Comparison of ENCODE assay signal across 8 mouse cellular contexts in genomic region chr12:76367096-76367995, GRCm38 (mm10). TPM values are rescaled to one million over a fixed set of nuclear protein-coding genes. Genes with fewer than 3 reads are reported as not detected.
A peak's percentile ranks its signal among the peaks of the same experiment; 100 is the strongest.
DNase-seq lines count a peak whose midpoint lies in the region; ATAC-seq and TF ChIP-seq lines count a peak whose summit lies in the region.

No protein-coding gene starts in this region.

- WGBS in lung, embryonic 16.5 days = 20% methylated on average over 14 of the region's 14 CpGs
- WGBS in embryonic facial prominence, embryonic 14.5 days = 21% methylated on average over 14 of the region's 14 CpGs
- WGBS in liver, embryonic 15.5 days (ENCODE audit: insufficient replicate concordance) = 17% methylated on average over 14 of the region's 14 CpGs
- WGBS in stomach, postnatal 0 days = 28% methylated on average over 14 of the region's 14 CpGs

- H3K4me3 ChIP-seq in lung, embryonic 16.5 days (ENCODE audit: low read length) = peak overlapping the region; percentile 4
- H3K4me3 ChIP-seq in embryonic facial prominence, embryonic 14.5 days (ENCODE audit: low read depth, low read length) = peak overlapping the region; percentile 99
- peak overlapping the region; percentile 97 for H3K4me3 ChIP-seq in liver, embryonic 15.5 days (replicated peaks)
- peak overlapping the region; percentile 10; the same call in 1 of the 2 replicates for H3K4me3 ChIP-seq in stomach, postnatal 0 days (ENCODE audit: low read depth, low read length)

- peak overlapping the region; percentile 38; the same call in 1 of the 2 replicates for H3K9ac ChIP-seq in lung, embryonic 16.5 days (ENCODE audit: low read length)
- peak overlapping the region; percentile 99 for H3K9ac ChIP-seq in embryonic facial prominence, embryonic 14.5 days (ENCODE audit: low read depth, low read length)
- H3K9ac ChIP-seq in liver, embryonic 15.5 days = peak overlapping the region; percentile 98
- H3K9ac ChIP-seq in stomach, postnatal 0 days (ENCODE audit: low read length) = peak overlapping the region; percentile 51; the same call in 1 of the 2 replicates

- ATAC-seq in lung, embryonic 16.5 days (ENCODE audit: low read depth) = no peak
- ATAC-seq in embryonic facial prominence, embryonic 14.5 days (ENCODE audit: low read depth) = no peak
- no peak for ATAC-seq in liver, embryonic 15.5 days (ENCODE audit: insufficient read depth)
- ATAC-seq in stomach, postnatal 0 days (ENCODE audit: low FRiP score, low TSS enrichment) = no peak

- no peak for TF ChIP-seq CTCF in stomach, postnatal 0 days (IDR thresholded peaks at IDR 0.05; ENCODE audit: low read depth)

- H3K9me3 ChIP-seq in lung, embryonic 16.5 days (ENCODE audit: control insufficient read depth, low read length) = no peaks in the 10 kb centered on the region
- no peaks in the 10 kb centered on the region for H3K9me3 ChIP-seq in embryonic facial prominence, embryonic 14.5 days (ENCODE audit: control insufficient read depth, low read length)
- H3K9me3 ChIP-seq in liver, embryonic 15.5 days (replicated peaks) = no peaks in the 10 kb centered on the region
- H3K9me3 ChIP-seq in stomach, postnatal 0 days (ENCODE audit: control insufficient read depth, low read length) = no peaks in the 10 kb centered on the region

- TF ChIP-seq EP300 in stomach, postnatal 0 days (optimal IDR thresholded peaks at IDR 0.05) = no peak

- peak overlapping the region; percentile 85 for H3K4me2 ChIP-seq in lung, embryonic 16.5 days (ENCODE audit: low read depth, low read length)
- peak overlapping the region; percentile 82 for H3K4me2 ChIP-seq in embryonic facial prominence, embryonic 14.5 days (ENCODE audit: low read depth, low read length)
- peak overlapping the region; percentile 96 for H3K4me2 ChIP-seq in liver, embryonic 15.5 days
- peak overlapping the region; percentile 18 for H3K4me2 ChIP-seq in stomach, postnatal 0 days (replicated peaks; ENCODE audit: low read depth)

- H3K36me3 ChIP-seq in lung, embryonic 16.5 days (ENCODE audit: control insufficient read depth, insufficient read depth, low read length) = no peaks in the 10 kb centered on the region
- no peaks in the 10 kb centered on the region for H3K36me3 ChIP-seq in embryonic facial prominence, embryonic 14.5 days (ENCODE audit: control insufficient read depth, insufficient read depth, low read length)
- no peaks in the 10 kb centered on the region for H3K36me3 ChIP-seq in liver, embryonic 15.5 days (replicated peaks)
- H3K36me3 ChIP-seq in stomach, postnatal 0 days (ENCODE audit: control insufficient read depth, insufficient read depth, low read length) = no peaks in the 10 kb centered on the region

- no peak for DNase-seq in lung, postnatal 14 days
- DNase-seq in adrenal gland, postnatal 14 days = peak; percentile 55
- peak; percentile 65 for DNase-seq in embryonic facial prominence, embryonic 14.5 days (ENCODE audit: low spot score)
- DNase-seq in induced T-regulatory cell, adult 2 months (ENCODE audit: low read depth) = peak; percentile 80
- DNase-seq in stomach, postnatal 0 days (ENCODE audit: low spot score) = no peak
- no peak for DNase-seq in right cerebral cortex, postnatal 25 days

- H3K27me3 ChIP-seq in lung, embryonic 16.5 days (ENCODE audit: control insufficient read depth, insufficient read depth, low read depth, low read length) = no peaks in the 10 kb centered on the region
- H3K27me3 ChIP-seq in embryonic facial prominence, embryonic 14.5 days (replicated peaks; ENCODE audit: control insufficient read depth, insufficient read depth, low read length) = no peaks in the 10 kb centered on the region
- H3K27me3 ChIP-seq in liver, embryonic 15.5 days = no peaks in the 10 kb centered on the region
- H3K27me3 ChIP-seq in stomach, postnatal 0 days (ENCODE audit: control insufficient read depth, insufficient read depth, low read length) = no peaks in the 10 kb centered on the region

- no peak overlapping the region; the same call in 1 of the 2 replicates for H3K27ac ChIP-seq in lung, embryonic 16.5 days (ENCODE audit: low read length)
- peak overlapping the region; percentile 35; the same call in 1 of the 2 replicates for H3K27ac ChIP-seq in embryonic facial prominence, embryonic 14.5 days (replicated peaks; ENCODE audit: low read depth, low read length)
- peak overlapping the region; percentile 95 for H3K27ac ChIP-seq in liver, embryonic 15.5 days (replicated peaks)
- no peak overlapping the region for H3K27ac ChIP-seq in stomach, postnatal 0 days (replicated peaks)

- H3K4me1 ChIP-seq in lung, embryonic 16.5 days (replicated peaks; ENCODE audit: control insufficient read depth, insufficient read depth, low read length) = peaks cover 28% of the 10 kb centered on the region
- H3K4me1 ChIP-seq in embryonic facial prominence, embryonic 14.5 days (ENCODE audit: control insufficient read depth, insufficient read depth, low read length) = peaks cover 23% of the 10 kb centered on the region
- H3K4me1 ChIP-seq in liver, embryonic 15.5 days (replicated peaks) = peaks cover 73% of the 10 kb centered on the region
- H3K4me1 ChIP-seq in stomach, postnatal 0 days (replicated peaks; ENCODE audit: control insufficient read depth, insufficient read depth) = 0 out of 2 replicates have a peak, but pooled peaks cover 2% of the 10 kb centered on the region

RNA-seq across cellular contexts. Expression of gene Zbtb25, which starts 2.1 kb away (rescaled TPM):
- polyA plus RNA-seq in lung, embryonic 16.5 days (2015; fragmentation: Nextera tagmentation; extraction: Ambion mirVana) = 14.6 and 16.9 TPM in 2 replicates
- 7.3 and 9.1 TPM in 2 replicates for total RNA-seq in adrenal gland, postnatal 14 days (2021)
- 21.2 and 21.4 TPM in 2 replicates for polyA plus RNA-seq in embryonic facial prominence, embryonic 14.5 days (2014; fragmentation: Nextera tagmentation; extraction: Ambion mirVana)
- polyA plus RNA-seq in liver, embryonic 15.5 days (2015; fragmentation: Nextera tagmentation; extraction: Ambion mirVana) = 5.1 and 6.1 TPM in 2 replicates
- 7.0 and 7.4 TPM in 2 replicates for polyA plus RNA-seq in stomach, postnatal 0 days (2015; fragmentation: Nextera tagmentation; extraction: Ambion mirVana)

RNA-seq across cellular contexts. Expression of gene Zbtb1, which starts 2.7 kb away (rescaled TPM):
- polyA plus RNA-seq in lung, embryonic 16.5 days (2015; fragmentation: Nextera tagmentation; extraction: Ambion mirVana) = 9.8 and 10.4 TPM in 2 replicates
- 6.4 and 7.0 TPM in 2 replicates for total RNA-seq in adrenal gland, postnatal 14 days (2021)
- polyA plus RNA-seq in embryonic facial prominence, embryonic 14.5 days (2014; fragmentation: Nextera tagmentation; extraction: Ambion mirVana) = 9.5 and 9.8 TPM in 2 replicates
- polyA plus RNA-seq in liver, embryonic 15.5 days (2015; fragmentation: Nextera tagmentation; extraction: Ambion mirVana) = 3.3 and 3.4 TPM in 2 replicates
- polyA plus RNA-seq in stomach, postnatal 0 days (2015; fragmentation: Nextera tagmentation; extraction: Ambion mirVana) = 4.8 and 5.0 TPM in 2 replicates

RNA-seq across cellular contexts. Expression of gene Hspa2, which starts 36.6 kb away (rescaled TPM):
- 15.4 and 15.7 TPM in 2 replicates for polyA plus RNA-seq in lung, embryonic 16.5 days (2015; fragmentation: Nextera tagmentation; extraction: Ambion mirVana)
- 21.9 and 23.3 TPM in 2 replicates for total RNA-seq in adrenal gland, postnatal 14 days (2021)
- polyA plus RNA-seq in embryonic facial prominence, embryonic 14.5 days (2014; fragmentation: Nextera tagmentation; extraction: Ambion mirVana) = 8.2 and 10.9 TPM in 2 replicates
- 1.4 and 1.6 TPM in 2 replicates for polyA plus RNA-seq in liver, embryonic 15.5 days (2015; fragmentation: Nextera tagmentation; extraction: Ambion mirVana)
- 18.8 and 18.9 TPM in 2 replicates for polyA plus RNA-seq in stomach, postnatal 0 days (2015; fragmentation: Nextera tagmentation; extraction: Ambion mirVana)

RNA-seq across cellular contexts. Expression of gene Akap5, which starts 42.7 kb away (rescaled TPM):
- 35.7 and 43.7 TPM in 2 replicates for polyA plus RNA-seq in lung, embryonic 16.5 days (2015; fragmentation: Nextera tagmentation; extraction: Ambion mirVana)
- 3.4 and 4.3 TPM in 2 replicates for total RNA-seq in adrenal gland, postnatal 14 days (2021)
- polyA plus RNA-seq in embryonic facial prominence, embryonic 14.5 days (2014; fragmentation: Nextera tagmentation; extraction: Ambion mirVana) = 1.1 and 1.3 TPM in 2 replicates
- 0.17 and 0.25 TPM in 2 replicates for polyA plus RNA-seq in liver, embryonic 15.5 days (2015; fragmentation: Nextera tagmentation; extraction: Ambion mirVana)
- 2.0 and 2.2 TPM in 2 replicates for polyA plus RNA-seq in stomach, postnatal 0 days (2015; fragmentation: Nextera tagmentation; extraction: Ambion mirVana)

RNA-seq across cellular contexts. Expression of gene Ppp1r36, which starts 50.0 kb away (rescaled TPM):
- polyA plus RNA-seq in lung, embryonic 16.5 days (2015; fragmentation: Nextera tagmentation; extraction: Ambion mirVana) = 9.1 and 10.4 TPM in 2 replicates
- 0.34 TPM in 1 of 2 replicates, not detected in the other for total RNA-seq in adrenal gland, postnatal 14 days (2021)
- 3.3 and 6.2 TPM in 2 replicates for polyA plus RNA-seq in embryonic facial prominence, embryonic 14.5 days (2014; fragmentation: Nextera tagmentation; extraction: Ambion mirVana)
- polyA plus RNA-seq in liver, embryonic 15.5 days (2015; fragmentation: Nextera tagmentation; extraction: Ambion mirVana) = 0.05 and 0.10 TPM in 2 replicates
- 3.5 and 4.9 TPM in 2 replicates for polyA plus RNA-seq in stomach, postnatal 0 days (2015; fragmentation: Nextera tagmentation; extraction: Ambion mirVana)

Comparison
In these comparisons a context has a peak if more than half of its experiments do, and no peak if none do; other contexts are left out.
1. H3K27ac ChIP-seq: peak in embryonic facial prominence, embryonic 14.5 days (single experiment) and liver, embryonic 15.5 days (single experiment); none in lung, embryonic 16.5 days (single experiment) and stomach, postnatal 0 days (single experiment).
2. H3K4me2 ChIP-seq: peak in every context shown above with its lines; median percentile 96 in liver, embryonic 15.5 days; 85 in lung, embryonic 16.5 days; 82 in embryonic facial prominence, embryonic 14.5 days; 18 in stomach, postnatal 0 days.
3. H3K4me3 ChIP-seq: peak in every context shown above with its lines; median percentile 99 in embryonic facial prominence, embryonic 14.5 days; 97 in liver, embryonic 15.5 days; 10 in stomach, postnatal 0 days; 4 in lung, embryonic 16.5 days.
4. H3K9ac ChIP-seq: peak in every context shown above with its lines; median percentile 99 in embryonic facial prominence, embryonic 14.5 days; 98 in liver, embryonic 15.5 days; 51 in stomach, postnatal 0 days; 38 in lung, embryonic 16.5 days.
5. DNase-seq: peak in adrenal gland, postnatal 14 days (single experiment), embryonic facial prominence, embryonic 14.5 days (single experiment) and induced T-regulatory cell, adult 2 months (single experiment); none in lung, postnatal 14 days (single experiment), stomach, postnatal 0 days (single experiment) and right cerebral cortex, postnatal 25 days (single experiment).